Mouse (Mus musculus): Measurements from ENCODE around the gene Vwa3a.

DNA sequence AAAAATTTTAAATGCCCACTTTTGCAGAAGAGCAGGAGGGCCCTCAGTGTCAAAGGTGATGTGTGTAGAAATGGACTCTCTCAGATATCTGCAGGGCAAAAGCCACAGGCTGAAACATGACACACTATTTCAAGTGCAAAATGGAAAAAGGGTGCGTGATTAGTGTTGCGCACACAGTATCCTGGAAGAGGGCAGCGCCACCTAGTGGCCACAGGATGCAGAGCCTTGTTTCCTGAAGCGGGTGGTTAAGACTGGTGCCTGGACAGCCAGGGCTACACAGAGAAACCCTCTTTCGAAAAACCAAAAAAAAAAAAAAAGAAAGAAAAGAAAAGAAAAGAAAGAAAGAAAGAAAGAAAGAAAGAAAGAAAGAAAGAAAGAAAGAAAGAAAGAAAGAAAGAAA is 15.6 kb downstream of the Vwa3a start:
- TF ChIP-seq CTCF (IDR thresholded peaks at IDR 0.05) (peak; percentile 95), EP300 (IDR thresholded peaks at IDR 0.05) (no peak)

All from lung, postnatal 0 days (tissue).